Mouse (Mus musculus) spleen, postnatal 0 days (tissue): ENCODE results near the gene Wbp1l. TPM values are rescaled to one million over a fixed set of nuclear protein-coding genes. Genes with fewer than 3 reads are reported as not detected.

Experiments
- polyA plus RNA-seq: library from polyadenylated mRNA; unstranded; fragments of >200 nt; fragmentation: Nextera tagmentation; extraction: Ambion mirVana; gene quantifications from 2 replicates; pipeline ENCODE4 v1.2.1, GENCODE M21; 2015

Wbp1l gene
- 20.5 and 23.1 TPM in 2 replicates for polyA plus RNA-seq

DNA sequence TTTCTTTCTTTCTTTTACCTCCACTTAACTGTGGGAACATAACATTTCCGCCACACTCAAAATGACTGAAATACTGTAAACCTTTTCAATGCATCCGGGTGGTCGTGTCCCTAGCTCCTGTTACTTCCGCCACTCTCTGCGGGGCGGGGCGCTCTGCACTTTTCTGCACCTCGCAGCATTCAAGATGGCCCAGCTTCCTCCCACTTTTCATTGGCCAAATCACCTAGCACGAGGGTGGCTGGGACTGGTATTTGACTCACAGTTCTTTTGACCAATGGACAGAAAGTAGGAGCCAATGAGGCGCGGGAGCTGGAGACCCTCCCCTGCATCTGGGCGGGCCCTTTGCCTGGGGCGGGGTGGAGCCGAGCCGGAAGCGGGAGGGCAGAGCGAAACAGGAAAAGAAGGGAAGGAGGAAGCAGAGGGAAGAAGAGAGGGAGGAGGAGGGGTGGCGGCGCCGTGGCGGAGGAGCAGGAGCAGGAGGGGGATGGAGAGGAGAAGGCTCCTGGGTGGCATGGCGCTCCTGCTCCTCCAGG is at the start of gene Wbp1l:
Gene Wbp1l (plus strand): TSS at position 365 of the 533 bp plus-strand sequence.

DNA sequence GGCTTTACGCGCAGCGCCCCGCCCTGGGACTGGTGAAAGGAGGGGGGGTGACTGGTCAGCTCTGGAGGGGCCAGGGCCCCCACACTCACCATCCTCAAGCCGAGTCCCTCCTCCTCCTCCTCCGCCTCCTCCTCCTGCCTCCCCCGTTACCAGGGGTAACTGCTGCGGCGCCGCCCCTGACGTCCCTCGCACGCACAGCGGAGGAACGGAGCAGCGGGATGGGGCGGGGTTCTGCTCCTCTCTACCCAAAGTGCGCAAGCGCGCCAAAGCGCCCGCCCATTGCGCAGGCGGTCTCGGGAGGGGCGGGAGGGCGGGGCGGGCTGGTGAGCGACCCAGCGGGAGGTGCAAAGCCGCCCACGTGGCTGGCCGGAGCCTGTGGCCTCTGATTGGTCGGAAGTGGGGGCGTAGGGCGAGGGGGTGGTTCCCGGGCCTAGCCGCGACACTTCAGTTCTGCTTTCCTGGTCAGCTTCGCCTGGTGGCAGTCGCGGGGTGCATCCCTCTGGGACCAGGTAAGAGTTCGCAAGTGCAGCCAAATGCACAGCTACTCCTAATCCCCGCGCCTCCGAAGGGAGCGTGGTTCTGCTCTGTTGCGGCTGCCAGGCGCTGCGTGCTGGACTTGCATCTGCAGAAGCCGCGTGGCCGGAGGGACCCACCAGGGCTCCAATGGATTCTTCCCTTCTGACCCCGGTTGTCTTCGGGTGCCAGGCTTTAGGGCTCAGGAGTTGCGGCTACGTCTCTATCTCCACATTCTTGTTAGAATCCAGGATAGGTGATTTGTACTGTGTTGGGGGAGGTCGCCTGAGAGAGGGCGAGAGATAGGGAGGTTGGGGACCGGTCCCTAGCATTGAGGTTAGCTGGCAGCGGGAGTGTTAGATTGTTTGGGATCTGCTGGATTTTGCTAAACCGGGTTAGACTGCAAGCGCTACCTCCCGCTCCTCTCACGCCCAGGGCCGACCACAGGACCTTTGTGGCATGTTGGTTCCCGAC is 25.6 kb upstream of the Wbp1l start, which contains the start of the genes Arl3 and Sfxn2:
Gene Arl3 (minus strand): TSS at position 248 of the 987 bp plus-strand sequence.
Gene Sfxn2 (plus strand): TSS at position 415 of the 987 bp plus-strand sequence.

DNA sequence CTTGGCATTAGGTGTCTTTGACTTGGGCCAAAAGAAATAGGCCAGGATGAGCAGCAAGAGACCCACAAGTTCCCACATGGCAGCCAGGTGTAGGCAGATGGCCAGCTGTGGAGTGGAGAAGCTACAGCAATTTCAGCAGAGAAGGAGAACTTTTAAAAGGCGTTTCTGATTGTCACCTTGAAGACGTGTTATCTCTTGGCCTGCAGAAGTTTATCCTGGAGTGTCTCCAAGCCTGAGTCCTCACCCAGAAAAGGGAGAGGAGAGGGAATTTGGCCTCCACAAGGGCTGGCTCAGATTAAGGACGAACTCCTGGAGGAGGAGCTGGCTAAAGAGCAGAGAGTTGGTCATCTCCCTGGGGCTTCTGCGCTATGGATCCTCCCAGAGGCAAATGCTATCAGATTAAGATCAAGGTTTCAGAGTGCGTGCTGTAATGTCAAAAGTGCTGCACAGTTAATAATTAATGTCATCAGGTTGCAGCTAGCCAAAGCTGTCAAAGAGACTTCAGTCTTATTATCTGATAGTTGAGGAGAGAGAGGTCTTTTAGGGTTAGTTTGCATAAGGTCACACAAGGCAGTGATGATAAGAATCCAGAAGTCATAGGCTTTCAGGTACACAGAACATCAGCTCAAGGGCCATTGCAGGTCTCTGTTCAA is 74.0 kb downstream of the Wbp1l start, which contains the start of gene Cyp17a1:
Gene Cyp17a1 (minus strand): TSS at position 407 of the 653 bp plus-strand sequence.

DNA sequence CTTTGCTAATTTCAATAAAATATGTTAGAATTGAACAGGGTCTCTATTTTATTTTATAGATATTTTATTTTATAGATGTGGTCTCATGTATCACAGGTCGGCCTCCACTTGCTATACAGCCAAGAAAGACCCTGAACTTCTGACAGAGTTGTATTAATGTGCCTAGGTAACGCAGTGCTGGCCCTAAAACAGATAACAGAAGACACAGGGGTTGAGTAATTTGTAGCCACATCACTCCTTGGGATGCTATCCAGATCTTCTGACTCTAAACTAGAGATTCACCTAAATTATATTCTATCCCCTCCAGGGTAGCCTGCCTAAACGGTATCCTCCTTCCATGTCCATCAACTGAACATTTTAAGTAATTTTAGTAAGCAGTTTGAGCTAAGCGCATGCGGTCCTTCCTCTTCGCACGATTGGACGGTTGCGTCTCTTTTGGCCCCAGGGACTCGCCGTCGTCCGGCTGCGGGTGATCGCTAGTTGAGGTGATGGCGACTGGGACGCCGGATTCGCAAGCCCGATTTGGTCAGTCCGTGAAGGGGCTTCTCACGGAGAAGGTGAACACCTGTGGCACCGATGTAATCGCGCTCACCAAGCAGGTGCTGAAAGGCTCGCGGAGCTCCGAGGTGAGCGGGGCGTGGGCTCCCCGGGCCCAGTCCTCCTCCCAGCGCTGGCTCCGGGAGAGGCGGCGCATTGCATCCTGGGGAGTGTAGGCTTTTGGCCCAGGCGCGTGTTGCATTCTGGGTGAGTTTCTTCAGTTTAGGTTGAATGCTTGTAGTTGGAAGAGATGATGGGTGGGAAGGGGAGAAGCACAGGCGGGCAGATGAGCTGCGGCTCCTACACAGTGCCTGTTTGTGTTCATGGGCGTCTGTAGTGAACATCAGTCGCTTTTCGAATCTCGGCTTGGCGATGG is 90.8 kb downstream of the Wbp1l start, which contains the start of gene Borcs7:
Gene Borcs7 (plus strand): TSS at position 447 of the 913 bp plus-strand sequence.

Other genes with a start within 250 kb of the Wbp1l start
- 1.0 and 1.3 TPM in 2 replicates for gene 2310034G01Rik, start 248.8 kb upstream of the Wbp1l start, polyA plus RNA-seq
- 60.3 and 65.2 TPM in 2 replicates for gene Actr1a, start 203.3 kb upstream of the Wbp1l start, polyA plus RNA-seq
- 8.4 and 9.6 TPM in 2 replicates for gene Sufu, start 202.2 kb upstream of the Wbp1l start, polyA plus RNA-seq
- gene Trim8, start 97.4 kb upstream of the Wbp1l start, polyA plus RNA-seq, result 15.5 and 16.0 TPM in 2 replicates
- 22.2 and 24.3 TPM in 2 replicates for gene Arl3, start 25.9 kb upstream of the Wbp1l start, polyA plus RNA-seq
- gene Sfxn2, start 25.7 kb upstream of the Wbp1l start, polyA plus RNA-seq, result 7.1 and 9.3 TPM in 2 replicates
- not detected in 2 replicates for gene Cyp17a1, start 74.1 kb downstream of the Wbp1l start, polyA plus RNA-seq
- 10.2 and 12.0 TPM in 2 replicates for gene Borcs7, start 90.8 kb downstream of the Wbp1l start, polyA plus RNA-seq
- 9.5 and 11.6 TPM in 2 replicates for gene As3mt, start 108.4 kb downstream of the Wbp1l start, polyA plus RNA-seq
- gene Cnnm2, start 162.5 kb downstream of the Wbp1l start, polyA plus RNA-seq, result 3.8 and 4.3 TPM in 2 replicates